Mouse (Mus musculus) testis, adult 2 months (tissue): Measurements from ENCODE around the gene Stat3.

Source experiments
- CTCF ChIP-seq: fragments of 200-500 bp; IDR thresholded peaks from 2 replicates; pipeline ENCODE4 v1.5.1; 2012; ENCODE audit warnings: low read depth, mild to moderate bottlenecking, inconsistent platforms, low read length, moderate library complexity; ENCODE audit not compliant: control insufficient read depth, insufficient read depth, insufficient replicate concordance
- POLR2A ChIP-seq: fragments of 200-500 bp; IDR thresholded peaks from 2 replicates; pipeline ENCODE4 v1.6.1; 2012; ENCODE audit warnings: low read depth, mild to moderate bottlenecking, inconsistent platforms, low read length, moderate library complexity; ENCODE audit not compliant: control insufficient read depth

GRCm38 (mm10) chr11:100844121-100844520 is 95.2 kb downstream of the Stat3 start:
- no peak for TF ChIP-seq CTCF
- TF ChIP-seq POLR2A: no peak
